Mouse (Mus musculus): ENCODE results near the gene Hoxc9. TPM values are rescaled to one million over a fixed set of nuclear protein-coding genes. Genes with fewer than 3 reads are reported as not detected.

Gene Hoxc9
- 0.19 TPM in 1 of 2 replicates, not detected in the other for polyA plus RNA-seq (2015; fragmentation: Nextera tagmentation; extraction: Ambion mirVana)

GRCm38 (mm10) chr15:102976171-102976570, at the start of gene Hoxc9:
Gene Hoxc9 (plus strand): TSS chr15:102976439.
- Histone ChIP-seq H3K4me2 (peak within 1 kb of the TSS; percentile 50), H3K36me3 (no peaks in the 10 kb centered on the region), H3K9ac (0 out of 2 replicates have a peak within 1 kb of the TSS, but pooled peaks have one; percentile 21), H3K27me3 (peaks cover 98% of the 10 kb centered on the region), H3K4me3 (peak within 1 kb of the TSS; percentile 35), H3K4me1 (replicated peaks) (peaks cover 8% of the 10 kb centered on the region), H3K9me3 (replicated peaks) (no peaks in the 10 kb centered on the region), H3K27ac (no peak within 1 kb of the TSS)
- 4% methylated on average over 13 of the region's 20 CpGs for WGBS
- no peak for ATAC-seq (replicated peaks; ENCODE audit: insufficient number of reproducible peaks, insufficient read depth, low FRiP score, low read depth)

GRCm38 (mm10) chr15:102927032-102927645, 49.1 kb upstream of the Hoxc9 start:
- Histone ChIP-seq H3K9ac (no peak overlapping the region), H3K27ac (no peak overlapping the region), H3K36me3 (no peaks in the 10 kb centered on the region), H3K4me2 (no peak overlapping the region), H3K27me3 (peaks cover 99% of the 10 kb centered on the region), H3K4me3 (no peak overlapping the region), H3K9me3 (replicated peaks) (no peaks in the 10 kb centered on the region), H3K4me1 (replicated peaks) (no peaks in the 10 kb centered on the region)
- no peak for ATAC-seq (replicated peaks; ENCODE audit: insufficient number of reproducible peaks, insufficient read depth, low FRiP score, low read depth)
- 2% methylated on average over 40 of the region's 40 CpGs for WGBS

GRCm38 (mm10) chr15:102931706-102932358, 44.4 kb upstream of the Hoxc9 start:
- 1% methylated on average over 23 of the region's 23 CpGs for WGBS
- Histone ChIP-seq H3K36me3 (no peaks in the 10 kb centered on the region), H3K27ac (no peak overlapping the region), H3K4me3 (no peak overlapping the region), H3K9me3 (replicated peaks) (no peaks in the 10 kb centered on the region), H3K4me2 (no peak overlapping the region), H3K9ac (no peak overlapping the region), H3K4me1 (replicated peaks) (peaks cover 7% of the 10 kb centered on the region; the same call in 1 of the 2 replicates), H3K27me3 (peaks cover 100% of the 10 kb centered on the region)
- ATAC-seq (replicated peaks; ENCODE audit: insufficient number of reproducible peaks, insufficient read depth, low FRiP score, low read depth): no peak

GRCm38 (mm10) chr15:102934438-102934837, 41.8 kb upstream of the Hoxc9 start:
- Histone ChIP-seq H3K9ac (no peak overlapping the region), H3K4me3 (no peak overlapping the region), H3K4me2 (no peak overlapping the region), H3K36me3 (no peaks in the 10 kb centered on the region), H3K4me1 (replicated peaks) (peaks cover 10% of the 10 kb centered on the region; the same call in 1 of the 2 replicates), H3K27ac (no peak overlapping the region), H3K27me3 (peaks cover 100% of the 10 kb centered on the region), H3K9me3 (replicated peaks) (no peaks in the 10 kb centered on the region)
- ATAC-seq (replicated peaks; ENCODE audit: insufficient number of reproducible peaks, insufficient read depth, low FRiP score, low read depth): no peak
- WGBS: 6% methylated on average over 12 of the region's 12 CpGs

- ATAC-seq (replicated peaks; ENCODE audit: insufficient number of reproducible peaks, insufficient read depth, low FRiP score, low read depth): no peak
- Histone ChIP-seq H3K27ac (no peak overlapping the region), H3K27me3 (peaks cover 100% of the 10 kb centered on the region), H3K4me2 (peak overlapping the region; percentile 27; the same call in 1 of the 2 replicates), H3K4me3 (0 out of 2 replicates have a peak overlapping the region, but pooled peaks have one; percentile 12), H3K9ac (no peak overlapping the region), H3K9me3 (replicated peaks) (no peaks in the 10 kb centered on the region), H3K4me1 (replicated peaks) (peaks cover 10% of the 10 kb centered on the region; the same call in 1 of the 2 replicates), H3K36me3 (no peaks in the 10 kb centered on the region)
- WGBS: under 1% methylated on average over 27 of the region's 27 CpGs
These were observed 41.3 kb upstream of the Hoxc9 start for GRCm38 (mm10) chr15:102934897-102935296.

- H3K36me3 ChIP-seq: no peaks in the 10 kb centered on the region
- no peak within 1 kb of the TSS for H3K9ac ChIP-seq
- no peak within 1 kb of the TSS for H3K27ac ChIP-seq
- no peak for ATAC-seq (replicated peaks; ENCODE audit: insufficient number of reproducible peaks, insufficient read depth, low FRiP score, low read depth)
- H3K4me2 ChIP-seq: no peak within 1 kb of the TSS
- WGBS: 1% methylated on average over 31 of the region's 31 CpGs
- 0 out of 2 replicates have a peak within 1 kb of the TSS, but pooled peaks have one; percentile 10 for H3K4me3 ChIP-seq
- H3K9me3 ChIP-seq (replicated peaks): no peaks in the 10 kb centered on the region
- H3K27me3 ChIP-seq: peaks cover 100% of the 10 kb centered on the region
- peaks cover 10% of the 10 kb centered on the region; the same call in 1 of the 2 replicates for H3K4me1 ChIP-seq (replicated peaks)
These were observed 39.8 kb upstream of the Hoxc9 start, which contains the start of gene Hoxc12 for GRCm38 (mm10) chr15:102936279-102936972. Gene Hoxc12 (plus strand): TSS chr15:102936757.

- Histone ChIP-seq H3K36me3 (no peaks in the 10 kb centered on the region), H3K9ac (no peak overlapping the region), H3K9me3 (replicated peaks) (no peaks in the 10 kb centered on the region), H3K27ac (no peak overlapping the region), H3K4me1 (replicated peaks) (peaks cover 10% of the 10 kb centered on the region; the same call in 1 of the 2 replicates), H3K27me3 (peaks cover 100% of the 10 kb centered on the region), H3K4me3 (0 out of 2 replicates have a peak overlapping the region, but pooled peaks have one; percentile 10), H3K4me2 (no peak overlapping the region)
- WGBS: 2% methylated on average over 50 of the region's 50 CpGs
- no peak for ATAC-seq (replicated peaks; ENCODE audit: insufficient number of reproducible peaks, insufficient read depth, low FRiP score, low read depth)
These were observed 39.1 kb upstream of the Hoxc9 start for GRCm38 (mm10) chr15:102937036-102937666.

- H3K4me2 ChIP-seq: no peak overlapping the region
- no peak overlapping the region for H3K9ac ChIP-seq
- no peak overlapping the region for H3K27ac ChIP-seq
- peaks cover 100% of the 10 kb centered on the region for H3K27me3 ChIP-seq
- no peak for ATAC-seq (replicated peaks; ENCODE audit: insufficient number of reproducible peaks, insufficient read depth, low FRiP score, low read depth)
- H3K4me1 ChIP-seq (replicated peaks): peaks cover 14% of the 10 kb centered on the region
- WGBS: 1% methylated on average over 34 of the region's 34 CpGs
- no peaks in the 10 kb centered on the region for H3K36me3 ChIP-seq
- H3K4me3 ChIP-seq: no peak overlapping the region
- no peaks in the 10 kb centered on the region for H3K9me3 ChIP-seq (replicated peaks)
These were observed 36.7 kb upstream of the Hoxc9 start for GRCm38 (mm10) chr15:102939256-102940155.

- no peak for ATAC-seq (replicated peaks; ENCODE audit: insufficient number of reproducible peaks, insufficient read depth, low FRiP score, low read depth)
- Histone ChIP-seq H3K4me2 (peak overlapping the region; percentile 55), H3K27ac (no peak overlapping the region), H3K4me1 (replicated peaks) (peaks cover 5% of the 10 kb centered on the region), H3K27me3 (peaks cover 100% of the 10 kb centered on the region), H3K4me3 (peak overlapping the region; percentile 35), H3K9me3 (replicated peaks) (no peaks in the 10 kb centered on the region), H3K36me3 (no peaks in the 10 kb centered on the region), H3K9ac (0 out of 2 replicates have a peak overlapping the region, but pooled peaks have one; percentile 15)
- WGBS: under 1% methylated on average over 49 of the region's 53 CpGs
These were observed 33.3 kb upstream of the Hoxc9 start for GRCm38 (mm10) chr15:102942739-102943467.

- H3K27ac ChIP-seq: no peak overlapping the region
- H3K9ac ChIP-seq: no peak overlapping the region
- H3K9me3 ChIP-seq (replicated peaks): no peaks in the 10 kb centered on the region
- peaks cover 100% of the 10 kb centered on the region for H3K27me3 ChIP-seq
- no peak for ATAC-seq (replicated peaks; ENCODE audit: insufficient number of reproducible peaks, insufficient read depth, low FRiP score, low read depth)
- H3K4me2 ChIP-seq: peak overlapping the region; percentile 55; the same call in 1 of the 2 replicates
- H3K4me3 ChIP-seq: peak overlapping the region; percentile 35; the same call in 1 of the 2 replicates
- H3K4me1 ChIP-seq (replicated peaks): peaks cover 5% of the 10 kb centered on the region
- H3K36me3 ChIP-seq: no peaks in the 10 kb centered on the region
- WGBS: 4% methylated on average over 5 of the region's 5 CpGs
These were observed 32.8 kb upstream of the Hoxc9 start for GRCm38 (mm10) chr15:102943468-102943813.

Data from heart, embryonic 15.5 days (tissue).